In the genomic region with DNA sequence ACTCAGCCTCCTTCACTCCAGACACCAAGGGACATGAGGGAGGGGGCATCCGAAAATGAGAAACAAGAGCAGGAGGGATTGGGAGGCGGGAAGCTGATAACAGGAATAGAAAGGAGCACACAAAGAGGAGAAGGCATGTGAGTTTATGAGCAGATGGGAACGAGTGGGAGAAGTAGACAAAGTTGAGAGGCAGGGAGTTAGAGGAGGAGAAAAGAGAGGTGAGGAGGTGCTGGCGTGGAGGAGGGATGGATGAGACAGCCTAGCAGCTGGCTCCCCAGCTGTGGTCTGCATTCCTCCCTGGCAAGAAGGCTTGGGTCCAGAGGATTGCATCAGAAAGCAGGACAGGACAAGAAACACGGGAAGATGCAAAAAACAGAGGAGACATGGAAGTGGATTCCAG, we compare ENCODE assay signal across 8 mouse cellular contexts.
DNase-seq lines count a peak whose midpoint lies in the region; ATAC-seq and TF ChIP-seq lines count a peak whose summit lies in the region.
"Had no signal": no experiment of that assay in that cellular context is flagged by ENCODE, and none has a peak within 500 bp of the region (broad histone marks: within the 10 kb centered on the region; RNA-seq: fewer than 3 reads in every experiment).

No protein-coding gene starts in this region.

- peaks cover 9% of the 10 kb centered on the region for H3K27me3 ChIP-seq in E14TG2a.4 (ENCODE audit: insufficient read depth, low read length)
- H3K27me3 ChIP-seq in midbrain, embryonic 14.5 days (ENCODE audit: control insufficient read depth, insufficient read depth, low read length), result no peaks in the 10 kb centered on the region

- TF ChIP-seq CTCF in E14TG2a.4 (conservative IDR thresholded peaks at IDR 0.05; ENCODE audit: low read length), result no peak
- no peak for TF ChIP-seq CTCF in brain, embryonic 14.5 days (IDR thresholded peaks at IDR 0.05; ENCODE audit: borderline replicate concordance, extremely low read depth, insufficient read depth, insufficient read length)

- peaks cover 35% of the 10 kb centered on the region for H3K4me1 ChIP-seq in E14TG2a.4 (replicated peaks; ENCODE audit: low read depth, low read length)
- H3K4me1 ChIP-seq in midbrain, embryonic 14.5 days (ENCODE audit: control insufficient read depth, insufficient read depth, low read length), result peaks cover 22% of the 10 kb centered on the region

- WGBS in midbrain, embryonic 14.5 days, result 9% methylated on average over 5 of the region's 5 CpGs

- H3K9ac ChIP-seq in midbrain, embryonic 14.5 days (replicated peaks; ENCODE audit: low read length), result peak overlapping the region; percentile 36; the same call in 1 of the 2 replicates

- peak overlapping the region; percentile 50 for H3K4me2 ChIP-seq in midbrain, embryonic 14.5 days (ENCODE audit: low read length)

- DNase-seq in brain, embryonic 14.5 days (ENCODE audit: low read depth), result peak; percentile 29
- peak; percentile 38 for DNase-seq in heart, adult 8-10 months (ENCODE audit: low spot score)
- peak; percentile 59 to 72 for DNase-seq in kidney, postnatal 4 days
- no peak for DNase-seq in midbrain, embryonic 14.5 days
- no peak for DNase-seq in cerebellum, postnatal 14 days
- DNase-seq in thymus, postnatal 25 days, result no peak

- no peak for TF ChIP-seq POLR2A in brain, embryonic 14.5 days (IDR thresholded peaks at IDR 0.05; ENCODE audit: borderline replicate concordance, extremely low read depth, insufficient read depth, insufficient read length, poor library complexity, severe bottlenecking)

- H3K36me3 ChIP-seq in E14TG2a.4 (ENCODE audit: insufficient read depth, low read length), result no peaks in the 10 kb centered on the region
- H3K36me3 ChIP-seq in midbrain, embryonic 14.5 days (ENCODE audit: control insufficient read depth, insufficient read depth, low read length), result no peaks in the 10 kb centered on the region

- H3K27ac ChIP-seq in midbrain, embryonic 14.5 days (replicated peaks; ENCODE audit: low read depth, low read length), result peak overlapping the region; percentile 71
- H3K27ac ChIP-seq: macrophage had no signal

- no peaks in the 10 kb centered on the region for H3K9me3 ChIP-seq in E14TG2a.4 (ENCODE audit: low read length)
- H3K9me3 ChIP-seq in midbrain, embryonic 14.5 days (ENCODE audit: control insufficient read depth, low read length), result no peaks in the 10 kb centered on the region

- ATAC-seq in midbrain, embryonic 14.5 days (ENCODE audit: low FRiP score, low TSS enrichment), result no peak

- H3K4me3 ChIP-seq in E14TG2a.4 (replicated peaks; ENCODE audit: low read length), result peak overlapping the region; percentile 56
- H3K4me3 ChIP-seq in midbrain, embryonic 14.5 days (replicated peaks; ENCODE audit: low read depth, low read length), result no peak overlapping the region

Comparison
In these comparisons a context has a peak if more than half of its experiments do, and no peak if none do; other contexts are left out.
1. DNase-seq: peak in brain, embryonic 14.5 days (single experiment), heart, adult 8-10 months (single experiment) and kidney, postnatal 4 days (2 of 2); none in midbrain, embryonic 14.5 days (single experiment), cerebellum, postnatal 14 days (0 of 2) and thymus, postnatal 25 days (single experiment).